8 mouse cellular contexts compared by ENCODE assay signal in the genomic region with DNA sequence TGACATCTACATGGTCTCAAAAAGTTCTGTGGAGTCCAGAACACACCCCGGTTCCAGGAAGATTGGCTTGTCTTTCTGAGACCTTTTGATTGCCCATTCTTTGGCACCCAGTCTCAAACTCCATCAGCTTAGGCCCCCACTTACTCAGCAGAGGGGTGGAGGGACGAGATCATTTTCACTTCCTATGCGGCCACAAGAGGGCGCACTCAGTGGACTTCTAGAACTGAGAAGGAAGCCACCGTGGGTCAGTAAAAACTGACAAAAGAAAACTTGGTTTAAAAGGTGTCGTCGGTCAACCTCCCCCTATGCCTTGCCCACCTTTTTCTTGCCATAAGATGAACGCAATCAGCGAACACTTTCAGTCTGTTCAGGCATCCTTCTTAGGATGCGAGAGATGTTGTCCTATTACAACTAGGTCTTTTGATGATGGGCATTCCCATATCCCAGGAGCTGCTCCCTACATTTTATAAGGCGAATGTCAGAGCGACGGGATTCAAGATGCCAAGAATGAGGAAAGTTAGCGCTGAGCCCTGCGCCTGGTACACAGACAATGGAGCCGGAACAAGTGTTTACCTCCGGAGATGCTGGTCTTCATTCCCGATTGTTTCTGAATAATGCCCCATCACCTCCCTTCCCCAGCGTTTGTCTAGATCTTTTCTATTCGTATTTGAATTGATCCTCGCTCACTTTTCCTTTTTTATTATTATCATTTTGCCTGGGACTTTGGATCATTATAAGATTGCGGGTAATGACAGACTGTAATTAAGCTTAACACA. TPM values are rescaled to one million over a fixed set of nuclear protein-coding genes. Genes with fewer than 3 reads are reported as not detected.
DNase-seq lines count a peak whose midpoint lies in the region; ATAC-seq and TF ChIP-seq lines count a peak whose summit lies in the region.

No protein-coding gene starts in this region.

- H3K4me2 ChIP-seq in forebrain, embryonic 16.5 days (ENCODE audit: low read length), result peak overlapping the region; percentile 83
- peak overlapping the region; percentile 55 for H3K4me2 ChIP-seq in lung, embryonic 14.5 days

- no peaks in the 10 kb centered on the region for H3K4me1 ChIP-seq in MEL (ENCODE audit: control insufficient read depth in 1 of 2, insufficient read depth in 2 of 2, low read length in 2 of 2)
- H3K4me1 ChIP-seq in forebrain, embryonic 16.5 days (replicated peaks; ENCODE audit: control insufficient read depth, insufficient read depth, low read length), result peaks cover 7% of the 10 kb centered on the region
- H3K4me1 ChIP-seq in lung, embryonic 14.5 days (ENCODE audit: insufficient read depth), result no peaks in the 10 kb centered on the region

- H3K4me3 ChIP-seq in MEL (ENCODE audit: control insufficient read depth in 1 of 2, insufficient read depth in 1 of 2, low read depth in 2 of 2, low read length in 2 of 2), result no peak overlapping the region
- peak overlapping the region; percentile 48 for H3K4me3 ChIP-seq in forebrain, embryonic 16.5 days (replicated peaks; ENCODE audit: low read length)
- peak overlapping the region; percentile 54 for H3K4me3 ChIP-seq in layer of hippocampus, adult 2 months
- peak overlapping the region; percentile 9; the same call in 1 of the 2 replicates for H3K4me3 ChIP-seq in lung, embryonic 14.5 days (ENCODE audit: low read depth, low read length)

- WGBS in forebrain, embryonic 16.5 days, result 15% methylated on average over 22 of the region's 22 CpGs
- WGBS in lung, embryonic 14.5 days, result 37% methylated on average over 22 of the region's 22 CpGs

- TF ChIP-seq EP300 in MEL (IDR thresholded peaks at IDR 0.05; ENCODE audit: low read depth in 1 of 2, low read length in 2 of 2), result no peak

- TF ChIP-seq POLR2A in MEL (IDR thresholded peaks at IDR 0.05; ENCODE audit: control insufficient read depth in 1 of 2, insufficient read depth in 1 of 2, low read depth in 1 of 2, low read length in 2 of 2, poor library complexity in 1 of 2), result no peak

- peak; percentile 54 for TF ChIP-seq RAD21 in MEL (IDR thresholded peaks at IDR 0.05; ENCODE audit: low read depth, low read length)

- H3K36me3 ChIP-seq in MEL (ENCODE audit: control insufficient read depth in 1 of 2, insufficient read depth in 2 of 2, low read length in 2 of 2), result no peaks in the 10 kb centered on the region
- no peaks in the 10 kb centered on the region for H3K36me3 ChIP-seq in forebrain, embryonic 16.5 days (ENCODE audit: control insufficient read depth, insufficient read depth)
- H3K36me3 ChIP-seq in lung, embryonic 14.5 days (ENCODE audit: insufficient read depth), result no peaks in the 10 kb centered on the region

- no peaks in the 10 kb centered on the region for H3K79me2 ChIP-seq in MEL (ENCODE audit: control insufficient read depth, insufficient read depth, low read length, poor library complexity)

- peak; percentile 40 to 79 (median 71) for TF ChIP-seq CTCF in MEL (IDR thresholded peaks at IDR 0.05 in 2 of 3, conservative IDR thresholded peaks at IDR 0.05 in 1 of 3; ENCODE audit: control insufficient read depth in 1 of 3, insufficient read depth in 1 of 3, low read depth in 2 of 3, low read length in 3 of 3, poor library complexity in 1 of 3, severe bottlenecking in 1 of 3)
- peak; percentile 88 for TF ChIP-seq CTCF in layer of hippocampus, adult 2 months (conservative IDR thresholded peaks at IDR 0.05)
- TF ChIP-seq CTCF in lung, embryonic 14.5 days (IDR thresholded peaks at IDR 0.05; ENCODE audit: low read depth), result peak; percentile 78

- peak; percentile 65 for ATAC-seq in forebrain, embryonic 16.5 days
- ATAC-seq in lung, embryonic 14.5 days (ENCODE audit: insufficient read depth), result no peak

- peak; percentile 58 for DNase-seq in MEL (ENCODE audit: low read depth, low spot score)
- peak; percentile 67 for DNase-seq in cerebellum, adult 11 months
- DNase-seq in heart, postnatal 4 days, result peak; percentile 81
- peak; percentile 57 to 84 for DNase-seq in layer of hippocampus, adult 2 months (ENCODE audit: low spot score in 2 of 2)
- DNase-seq in lung, embryonic 14.5 days, result peak; percentile 86
- DNase-seq in retina, adult 2 months (ENCODE audit: low read depth, low spot score), result peak; percentile 41
- DNase-seq in urinary bladder, adult 2 months (ENCODE audit: low spot score), result peak; percentile 45

- no peak overlapping the region for H3K27ac ChIP-seq in MEL (ENCODE audit: control insufficient read depth, low read depth, low read length)
- peak overlapping the region; percentile 37; the same call in 1 of the 2 replicates for H3K27ac ChIP-seq in forebrain, embryonic 16.5 days (ENCODE audit: low read length)
- 0 out of 2 replicates have a peak overlapping the region, but pooled peaks have one; percentile 14 for H3K27ac ChIP-seq in layer of hippocampus, adult 2 months
- no peak overlapping the region for H3K27ac ChIP-seq in lung, embryonic 14.5 days (ENCODE audit: low read depth)

- H3K9ac ChIP-seq in MEL (ENCODE audit: control insufficient read depth, low read depth, low read length, poor library complexity, severe bottlenecking), result no peak overlapping the region
- peak overlapping the region; percentile 65 for H3K9ac ChIP-seq in forebrain, embryonic 16.5 days (replicated peaks; ENCODE audit: low read depth, low read length)
- H3K9ac ChIP-seq in lung, embryonic 14.5 days, result no peak overlapping the region

- H3K9me3 ChIP-seq in MEL (replicated peaks; ENCODE audit: insufficient read depth, low read length), result no peaks in the 10 kb centered on the region
- no peaks in the 10 kb centered on the region for H3K9me3 ChIP-seq in forebrain, embryonic 16.5 days (ENCODE audit: control insufficient read depth, low read length)
- H3K9me3 ChIP-seq in lung, embryonic 14.5 days (ENCODE audit: low read depth, low read length), result no peaks in the 10 kb centered on the region

- H3K27me3 ChIP-seq in MEL (ENCODE audit: control insufficient read depth in 1 of 2, insufficient read depth in 2 of 2, low read length in 2 of 2), result no peaks in the 10 kb centered on the region
- no peaks in the 10 kb centered on the region for H3K27me3 ChIP-seq in forebrain, embryonic 16.5 days (replicated peaks; ENCODE audit: control insufficient read depth, insufficient read depth, low read length)
- peaks cover 5% of the 10 kb centered on the region; the same call in 1 of the 2 replicates for H3K27me3 ChIP-seq in lung, embryonic 14.5 days (ENCODE audit: insufficient read depth, low read length)

TF ChIP-seq in MEL, 35 proteins besides CTCF, POLR2A, EP300 and RAD21:
- TF ChIP-seq SMC3 (IDR thresholded peaks at IDR 0.05; ENCODE audit: low read depth, low read length), result peak; percentile 90
- no peak for TF ChIP-seq BHLHE40 (IDR thresholded peaks at IDR 0.05; ENCODE audit: borderline replicate concordance, low read depth, low read length)
- TF ChIP-seq USF1 (IDR thresholded peaks at IDR 0.05; ENCODE audit: low read depth, low read length), result no peak
- no peak for TF ChIP-seq ZKSCAN1 (IDR thresholded peaks at IDR 0.05; ENCODE audit: low read depth, low read length)
- TF ChIP-seq ZMIZ1 (IDR thresholded peaks at IDR 0.05; ENCODE audit: low read depth, low read length), result no peak
- TF ChIP-seq MAZ (IDR thresholded peaks at IDR 0.05; ENCODE audit: low read depth, low read length), result 0 out of 2 replicates have a peak, but pooled peaks have one; percentile 42
- peak; percentile 59 for TF ChIP-seq ZC3H11A (IDR thresholded peaks at IDR 0.05; ENCODE audit: low read depth, low read length)
- no peak for TF ChIP-seq TCF12 (IDR thresholded peaks at IDR 0.05; ENCODE audit: low read depth, low read length)
- no peak for TF ChIP-seq GABPA (IDR thresholded peaks at IDR 0.05; ENCODE audit: low read depth, low read length)

RNA-seq across cellular contexts. Expression of gene Ccdc149, which starts 44.1 kb away (rescaled TPM):
- not detected in 2 replicates for total RNA-seq in MEL (2012; rRNA removed)
- not detected for polyA plus RNA-seq in MEL (2012; ENCODE audit: insufficient read depth in 1 of 2, insufficient read length in 2 of 2, low read depth in 1 of 2, low replicate concordance in 2 of 2, missing spikeins in 1 of 2)
- polyA plus RNA-seq in forebrain, embryonic 16.5 days (2015; fragmentation: Nextera tagmentation; extraction: Ambion mirVana), result 12.5 and 13.5 TPM in 2 replicates
- total RNA-seq in heart, postnatal 4 days (2021), result 1 to 10 TPM; 5.7 to 6.1 TPM
- 10 to 100 TPM; 67.8 to 69.8 TPM for total RNA-seq in layer of hippocampus, adult 2 months (2021)
- 2.8 and 2.9 TPM in 2 replicates for polyA plus RNA-seq in lung, embryonic 14.5 days (2014; fragmentation: Nextera tagmentation; extraction: Ambion mirVana)
- polyA plus RNA-seq in urinary bladder, adult 2 months (2012; rRNA removed), result 4.2 and 4.7 TPM in 2 replicates

RNA-seq across cellular contexts. Expression of gene Lgi2, which starts 50.8 kb away (rescaled TPM):
- not detected in 2 replicates for total RNA-seq in MEL (2012; rRNA removed)
- polyA plus RNA-seq in MEL (2012; ENCODE audit: insufficient read depth in 1 of 2, insufficient read length in 2 of 2, low read depth in 1 of 2, low replicate concordance in 2 of 2, missing spikeins in 1 of 2), result not detected
- polyA plus RNA-seq in forebrain, embryonic 16.5 days (2015; fragmentation: Nextera tagmentation; extraction: Ambion mirVana), result 2.0 and 2.7 TPM in 2 replicates
- total RNA-seq in heart, postnatal 4 days (2021), result 1 to 10 TPM; 1.6 to 1.9 TPM
- 10 to 100 TPM; 21.2 to 22.8 TPM for total RNA-seq in layer of hippocampus, adult 2 months (2021)
- polyA plus RNA-seq in lung, embryonic 14.5 days (2014; fragmentation: Nextera tagmentation; extraction: Ambion mirVana), result 2.3 and 2.5 TPM in 2 replicates
- polyA plus RNA-seq in urinary bladder, adult 2 months (2012; rRNA removed), result 2.0 and 3.3 TPM in 2 replicates

Comparison
In these comparisons a context has a peak if more than half of its experiments do, and no peak if none do; other contexts are left out.
1. H3K27ac ChIP-seq: peak in forebrain, embryonic 16.5 days (single experiment) and layer of hippocampus, adult 2 months (single experiment); none in MEL (single experiment) and lung, embryonic 14.5 days (single experiment).
2. H3K4me3 ChIP-seq: peak in forebrain, embryonic 16.5 days (single experiment), layer of hippocampus, adult 2 months (single experiment) and lung, embryonic 14.5 days (single experiment); none in MEL (0 of 2).
3. Peak in every context shown above with its lines, with median percentiles within 50 percentile points of each other: DNase-seq and CTCF ChIP-seq.